Mouse (Mus musculus) liver, postnatal 0 days (tissue): ENCODE measurements at regions not wholly inside any gene's neighbourhood (a gene's known extent, or its start where the extent isn't known, plus 50 kb on each side); places are given as distances from the start of the nearest gene placed in this dataset.

Experiments
- CTCF ChIP-seq: sonication (generic); IDR thresholded peaks from 2 replicates; pipeline ENCODE4 v1.5.1; 2016; ENCODE audit warnings: antibody characterized with exemption, low read depth
- EP300 ChIP-seq: IDR thresholded peaks from 2 replicates; pipeline ENCODE4 v1.6.1; 2016; ENCODE audit warnings: antibody characterized with exemption, low read depth, mild to moderate bottlenecking

- no peak for TF ChIP-seq EP300
- TF ChIP-seq CTCF = no peak
Measured at GRCm38 (mm10) chr2:173376926-173377325, 100.6 kb upstream of the Pmepa1 start.
